Comparison of ENCODE assay signal across 25 mouse cellular contexts in genomic region chr15:86221369-86221768, GRCm38 (mm10). TPM values are rescaled to one million over a fixed set of nuclear protein-coding genes. Genes with fewer than 3 reads are reported as not detected.
DNase-seq lines count a peak whose midpoint lies in the region; ATAC-seq and TF ChIP-seq lines count a peak whose summit lies in the region.
"Had no signal": no experiment of that assay in that cellular context is flagged by ENCODE, and none has a peak within 500 bp of the region (broad histone marks: within the 10 kb centered on the region; RNA-seq: fewer than 3 reads in every experiment).

No protein-coding gene starts in this region.

- ATAC-seq in cerebellum, adult (ENCODE audit: insufficient number of reproducible peaks, low FRiP score, low TSS enrichment), result no peak
- ATAC-seq: activated CD4-positive, CD25-positive, alpha-beta regulatory T cell, adult 4 months; forebrain, embryonic 15.5 days; hindbrain, embryonic 16.5 days; intestine, embryonic 15.5 days had no signal

- intact Hi-C loops in gastrocnemius, adult 2 months (cut with DNase I), result no loop called here
- intact Hi-C loops in gastrocnemius, postnatal 14 days (cut with DNase I; ENCODE audit: low total_unique reads), result no loop called here

- H3K4me3 ChIP-seq in gastrocnemius, adult 2 months, result no peak overlapping the region
- H3K4me3 ChIP-seq in kidney, adult 2 months (ENCODE audit: insufficient read depth, low read depth, low read length), result no peak overlapping the region
- no peak overlapping the region for H3K4me3 ChIP-seq in bone marrow macrophage, adult 2 months (ENCODE audit: insufficient read depth, low read length)
- H3K4me3 ChIP-seq: embryonic facial prominence, embryonic 10.5 days; embryonic facial prominence, embryonic 13.5 days; erythroblast, embryonic 14.5 days; forebrain, embryonic 12.5 days; forebrain, embryonic 15.5 days; heart, embryonic 10.5 days; heart, embryonic 13.5 days; intestine, embryonic 15.5 days had no signal

- no peaks in the 10 kb centered on the region for H3K36me3 ChIP-seq in kidney, adult 2 months (ENCODE audit: control insufficient read depth, insufficient read depth, low read length)
- H3K36me3 ChIP-seq: forebrain, embryonic 12.5 days; forebrain, embryonic 15.5 days; heart, embryonic 10.5 days; intestine, embryonic 15.5 days had no signal

- TF ChIP-seq CTCF in gastrocnemius, adult 2 months (IDR thresholded peaks at IDR 0.05), result no peak
- TF ChIP-seq CTCF in kidney, adult 2 months (conservative IDR thresholded peaks at IDR 0.05; ENCODE audit: insufficient read depth, insufficient read length, low read depth, low read length), result no peak
- TF ChIP-seq CTCF in bone marrow macrophage, adult 2 months (IDR thresholded peaks at IDR 0.05; ENCODE audit: low read depth, low read length), result no peak

- 87% methylated on average over 4 of the region's 4 CpGs for WGBS in kidney, adult 2 months

- no peaks in the 10 kb centered on the region for H3K27me3 ChIP-seq in kidney, adult 2 months (replicated peaks; ENCODE audit: control insufficient read depth, insufficient read depth, low read length)
- H3K27me3 ChIP-seq: embryonic facial prominence, embryonic 13.5 days; forebrain, embryonic 12.5 days; forebrain, embryonic 15.5 days; heart, embryonic 13.5 days; intestine, embryonic 15.5 days had no signal

- no peak for TF ChIP-seq POLR2A in kidney, adult 2 months (IDR thresholded peaks at IDR 0.05; ENCODE audit: low read depth, low read length)
- TF ChIP-seq POLR2A in bone marrow macrophage, adult 2 months (IDR thresholded peaks at IDR 0.05; ENCODE audit: borderline replicate concordance, low read depth, low read length), result no peak

- DNase-seq in gastrocnemius, adult 2 months, result no peak
- no peak for DNase-seq in gastrocnemius, postnatal 14 days
- no peak for DNase-seq in kidney, adult 2 months
- DNase-seq in kidney, postnatal 10 days, result no peak
- DNase-seq: adrenal gland, adult 8-10 months; adrenal gland, postnatal 25 days; cerebellum, adult 11-12 months; cerebellum, adult 8-10 months; cerebellum, postnatal 36 days; embryo, embryonic 11 days; gastrocnemius, postnatal 10 days; heart, postnatal 14 days; heart, postnatal 4 days had no signal

- H3K4me1 ChIP-seq in kidney, adult 2 months (ENCODE audit: control insufficient read depth, insufficient read depth, low read length), result peaks cover 10% of the 10 kb centered on the region
- H3K4me1 ChIP-seq in bone marrow macrophage, adult 2 months (ENCODE audit: control insufficient read depth, insufficient read depth, low read length), result peaks cover 61% of the 10 kb centered on the region
- H3K4me1 ChIP-seq: embryonic facial prominence, embryonic 10.5 days; embryonic facial prominence, embryonic 13.5 days; forebrain, embryonic 12.5 days; forebrain, embryonic 15.5 days; heart, embryonic 10.5 days; heart, embryonic 13.5 days; intestine, embryonic 15.5 days had no signal

- peak overlapping the region; percentile 83 for H3K27ac ChIP-seq in gastrocnemius, adult 2 months
- peak overlapping the region; percentile 72; the same call in 1 of the 2 replicates for H3K27ac ChIP-seq in kidney, adult 2 months (ENCODE audit: insufficient read depth, low read depth, low read length)
- H3K27ac ChIP-seq in bone marrow macrophage, adult 2 months (ENCODE audit: insufficient read depth, low read depth, low read length), result peak overlapping the region; percentile 83
- H3K27ac ChIP-seq: embryonic facial prominence, embryonic 10.5 days; embryonic facial prominence, embryonic 13.5 days; forebrain, embryonic 12.5 days; forebrain, embryonic 15.5 days; heart, embryonic 10.5 days; heart, embryonic 13.5 days; intestine, embryonic 15.5 days had no signal

RNA-seq across cellular contexts. Expression of gene Tbc1d22a, which starts 7.1 kb away (rescaled TPM):
- 10 to 100 TPM; 12.4 to 16.3 TPM for total RNA-seq in gastrocnemius, adult 2 months (2021)
- 10 to 100 TPM; 10.4 to 11.9 TPM for total RNA-seq in gastrocnemius, postnatal 14 days (2021)
- polyA plus RNA-seq in kidney, adult 2 months (2012; rRNA removed), result 31.7 and 34.5 TPM in 2 replicates
- polyA plus RNA-seq in bone marrow macrophage, adult 2 months (2012; ENCODE audit: insufficient read depth, insufficient read length, missing spikeins), result 37.2 and 39.8 TPM in 2 replicates

RNA-seq across cellular contexts. Expression of gene Cerk, which starts 35.4 kb away (rescaled TPM):
- total RNA-seq in gastrocnemius, adult 2 months (2021), result 1 to 10 TPM; 4.2 to 8.1 TPM
- 1 to 10 TPM; 6.5 to 7.4 TPM for total RNA-seq in gastrocnemius, postnatal 14 days (2021)
- polyA plus RNA-seq in kidney, adult 2 months (2012; rRNA removed), result 19.7 and 20.8 TPM in 2 replicates
- polyA plus RNA-seq in bone marrow macrophage, adult 2 months (2012; ENCODE audit: insufficient read depth, insufficient read length, missing spikeins), result 103 and 111 TPM in 2 replicates
